Mouse (Mus musculus): ENCODE results near the gene Plk1.

DNA sequence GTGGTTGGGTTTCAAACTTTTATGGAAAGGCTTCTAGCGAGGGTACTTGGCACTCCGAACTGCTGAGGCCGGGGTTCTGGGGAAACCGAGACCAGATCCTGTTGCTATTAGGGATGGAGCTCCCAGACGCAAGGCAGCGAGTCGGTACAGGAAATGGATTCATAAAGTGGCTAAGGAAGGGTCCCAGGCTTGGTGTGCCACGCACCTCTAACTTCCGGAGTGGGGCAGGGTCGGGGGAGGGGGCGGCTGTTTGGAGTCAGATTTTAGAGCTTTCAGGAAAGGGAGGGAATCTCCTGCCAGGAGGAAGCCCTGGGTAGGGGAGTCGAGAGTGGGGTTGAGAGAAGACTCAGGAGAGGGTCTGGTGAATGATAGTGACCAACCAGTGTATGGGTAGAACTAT is 798 bp downstream of the Plk1 start:
- TF ChIP-seq CTCF (IDR thresholded peaks at IDR 0.05) (no peak), EP300 (IDR thresholded peaks at IDR 0.05) (no peak)
